Mouse (Mus musculus) layer of hippocampus, postnatal 36 days (tissue): ENCODE results near the gene Zswim4. TPM values are rescaled to one million over a fixed set of nuclear protein-coding genes. Genes with fewer than 3 reads are reported as not detected.

ENCODE experiments used
- DNase-seq, 2 experiments: peaks; one replicate each; pipeline ENCODE4 v3.0.0; 2022
- total RNA-seq, 2 experiments: library from RNA; stranded (reverse); gene quantifications; 2 replicates each; pipeline ENCODE4 v1.2.3; 2021

Gene Zswim4
- total RNA-seq, 2 experiments from 2014 or later = 16.8 to 18.1 TPM

GRCm38 (mm10) chr8:84223322-84224029 is 13.4 kb downstream of the Zswim4 start:
- DNase-seq = peak in 1 of 2 experiments; percentile 37

- DNase-seq = peak in 1 of 2 experiments; percentile 69
These were observed 14.2 kb downstream of the Zswim4 start for GRCm38 (mm10) chr8:84222566-84223165.

GRCm38 (mm10) chr8:84220105-84220504 is 16.8 kb downstream of the Zswim4 start:
- DNase-seq = no peak

- DNase-seq = no peak
These were observed 18.7 kb downstream of the Zswim4 start for GRCm38 (mm10) chr8:84218143-84218542.

GRCm38 (mm10) chr8:84217206-84217605 is 19.6 kb downstream of the Zswim4 start:
- DNase-seq = no peak

GRCm38 (mm10) chr8:84213277-84213676 is 23.6 kb downstream of the Zswim4 start:
- no peak for DNase-seq

GRCm38 (mm10) chr8:84211881-84212563 is 24.8 kb downstream of the Zswim4 start:
- no peak for DNase-seq

- DNase-seq = no peak
These were observed 25.7 kb downstream of the Zswim4 start for GRCm38 (mm10) chr8:84211202-84211601.

- DNase-seq = peak; percentile 73 to 75
These were observed 26.6 kb downstream of the Zswim4 start for GRCm38 (mm10) chr8:84210167-84210791.

GRCm38 (mm10) chr8:84208381-84209380 is 28.2 kb downstream of the Zswim4 start:
- DNase-seq = no peak

- no peak for DNase-seq
These were observed 29.0 kb downstream of the Zswim4 start for GRCm38 (mm10) chr8:84207811-84208210.

GRCm38 (mm10) chr8:84206666-84207065 is 30.2 kb downstream of the Zswim4 start:
- DNase-seq = no peak

GRCm38 (mm10) chr8:84205073-84205472 is 31.8 kb downstream of the Zswim4 start:
- DNase-seq = no peak

- no peak for DNase-seq
These were observed 32.7 kb downstream of the Zswim4 start for GRCm38 (mm10) chr8:84203975-84204772.

GRCm38 (mm10) chr8:84202938-84203917 is 33.6 kb downstream of the Zswim4 start:
- DNase-seq = peak; percentile 64 to 77

GRCm38 (mm10) chr8:84202466-84202865 is 34.4 kb downstream of the Zswim4 start:
- DNase-seq = no peak

GRCm38 (mm10) chr8:84201545-84202245 is 35.2 kb downstream of the Zswim4 start:
- peak in 1 of 2 experiments; percentile 50 for DNase-seq

GRCm38 (mm10) chr8:84200652-84201544 is 36.0 kb downstream of the Zswim4 start:
- no peak for DNase-seq
